Mouse (Mus musculus) forebrain, embryonic 15.5 days (tissue): Measurements from ENCODE around the gene Coro1b. TPM values are rescaled to one million over a fixed set of nuclear protein-coding genes. Genes with fewer than 3 reads are reported as not detected.

Source experiments
- ATAC-seq: fragments of 200-750 bp; cut with Nextera tagmentation; replicated peaks from 2 replicates; pipeline ENCODE4 v1.8.0; 2017; ENCODE audit warnings: mild to moderate bottlenecking, moderate TSS enrichment, moderate library complexity
- H3K27ac ChIP-seq: fragments of 300-500 bp; sonication (generic); replicated peaks from 2 replicates; pipeline ENCODE4 v1.5.1; 2015; ENCODE audit warnings: mild to moderate bottlenecking, inconsistent platforms
- H3K27me3 ChIP-seq: fragments of 300-500 bp; sonication (generic); 2 replicates; pipeline ENCODE4 v1.6.1; 2015; ENCODE audit warnings: inconsistent platforms
- H3K36me3 ChIP-seq: fragments of 300-500 bp; sonication (generic); 2 replicates; pipeline ENCODE4 v1.6.1; 2015; ENCODE audit warnings: mild to moderate bottlenecking, inconsistent platforms
- H3K4me1 ChIP-seq: fragments of 300-500 bp; sonication (generic); 2 replicates; pipeline ENCODE4 v1.6.1; 2015; ENCODE audit warnings: inconsistent platforms
- H3K4me2 ChIP-seq: fragments of 300-500 bp; sonication (generic); replicated peaks from 2 replicates; pipeline ENCODE4 v1.6.1; 2015; ENCODE audit warnings: mild to moderate bottlenecking, inconsistent platforms
- H3K4me3 ChIP-seq: fragments of 300-500 bp; sonication (generic); 2 replicates; pipeline ENCODE4 v1.5.1; 2015; ENCODE audit warnings: mild to moderate bottlenecking, inconsistent platforms
- H3K9ac ChIP-seq: fragments of 300-500 bp; sonication (generic); replicated peaks from 2 replicates; pipeline ENCODE4 v1.6.1; 2015; ENCODE audit warnings: mild to moderate bottlenecking, inconsistent platforms
- H3K9me3 ChIP-seq: fragments of 300-500 bp; sonication (generic); 2 replicates; pipeline ENCODE4 v1.6.1; 2016; ENCODE audit warnings: inconsistent platforms
- WGBS: fragments of 180-500 bp; shearing (Covaris S2); methylation state at CpG from one replicate; pipeline ENCODE4 v1.1.7; 2015; ENCODE audit warnings: mixed read lengths; 5-methylcytosine and 5-hydroxymethylcytosine counted together
- polyA plus RNA-seq: library from polyadenylated mRNA; unstranded; fragments of >200 nt; fragmentation: Nextera tagmentation; extraction: Ambion mirVana; gene quantifications from 2 replicates; pipeline ENCODE4 v1.2.1, GENCODE M21; 2015

Coro1b gene
- polyA plus RNA-seq, 1 experiment from 2014 or later, result 144 TPM

- H3K4me1 ChIP-seq, result peaks cover 35% of the 10 kb centered on the region
Observed at GRCm38 (mm10) chr19:4190831-4191334, 42.5 kb downstream of the Coro1b start, which contains the start of gene Tbc1d10c. Gene Tbc1d10c (minus strand): TSS chr19:4191284.

DNA sequence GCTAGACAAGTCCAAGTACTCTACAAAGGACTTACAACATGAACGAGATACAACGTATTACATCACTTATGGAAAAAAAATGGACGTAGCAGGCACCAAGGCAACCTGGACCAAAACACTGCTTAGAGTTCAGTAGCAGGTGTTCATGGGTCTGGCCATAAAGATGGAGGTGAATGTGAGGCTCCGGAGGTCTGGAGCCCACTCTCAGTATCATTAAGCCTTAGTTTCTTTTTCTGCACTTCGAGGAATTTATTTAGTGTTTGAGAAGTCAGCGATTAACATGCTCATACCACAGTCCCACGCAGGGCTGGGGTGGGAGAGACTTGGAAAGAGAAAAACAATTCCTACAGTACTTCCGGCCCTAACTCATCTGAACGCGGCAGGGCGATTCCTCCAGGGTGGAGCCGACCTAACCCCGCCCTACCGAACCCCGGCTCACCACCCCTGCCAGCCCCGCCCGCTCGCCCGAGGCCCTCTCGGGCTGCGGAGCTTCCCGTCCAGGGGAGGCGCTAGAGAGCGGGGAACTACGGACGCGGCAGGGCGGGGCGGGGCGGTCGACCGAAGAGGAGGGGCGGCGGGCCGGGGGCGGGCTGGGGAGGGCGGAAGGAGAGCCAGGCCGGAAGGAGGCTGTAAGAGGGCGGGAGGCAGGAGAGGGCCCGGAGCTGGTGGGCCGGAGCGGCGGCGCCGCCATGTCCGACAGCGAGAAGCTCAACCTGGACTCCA is 43.3 kb downstream of the Coro1b start, which contains the start of gene Ppp1ca:
Ppp1ca (plus strand) TSS at position 538 of the 723 bp plus-strand sequence.
- H3K4me3 ChIP-seq, result peak within 1 kb of the TSS; percentile 95
- H3K36me3 ChIP-seq, result peaks cover 36% of the 10 kb centered on the region
- peaks cover 38% of the 10 kb centered on the region for H3K4me1 ChIP-seq
- peak; percentile 87 for ATAC-seq
- peak within 1 kb of the TSS; percentile 88 for H3K27ac ChIP-seq
- peak within 1 kb of the TSS; percentile 87 for H3K4me2 ChIP-seq
- H3K27me3 ChIP-seq, result no peaks in the 10 kb centered on the region
- no peaks in the 10 kb centered on the region for H3K9me3 ChIP-seq
- H3K9ac ChIP-seq, result peak within 1 kb of the TSS; percentile 98
- WGBS, result 9% methylated on average over 35 of the region's 47 CpGs

More at GRCm38 (mm10) chr19:4190831-4191334, 42.5 kb downstream of the Coro1b start, which contains the start of gene Tbc1d10c:
- peak within 1 kb of the TSS; percentile 88 for H3K27ac ChIP-seq
- no peaks in the 10 kb centered on the region for H3K9me3 ChIP-seq
- no peak for ATAC-seq
- H3K36me3 ChIP-seq, result peaks cover 27% of the 10 kb centered on the region
- WGBS, result 74% methylated on average over 4 of the region's 4 CpGs
- peak within 1 kb of the TSS; percentile 87 for H3K4me2 ChIP-seq
- H3K27me3 ChIP-seq, result no peaks in the 10 kb centered on the region
- H3K4me3 ChIP-seq, result peak within 1 kb of the TSS; percentile 95
- peak within 1 kb of the TSS; percentile 98 for H3K9ac ChIP-seq

GRCm38 (mm10) chr19:4192251-4192985 is 44.0 kb downstream of the Coro1b start:
- H3K27me3 ChIP-seq, result no peaks in the 10 kb centered on the region
- WGBS, result under 1% methylated on average over 51 of the region's 52 CpGs
- H3K4me2 ChIP-seq, result peak overlapping the region; percentile 87
- H3K4me3 ChIP-seq, result peak overlapping the region; percentile 95
- peak; percentile 12 for ATAC-seq
- no peaks in the 10 kb centered on the region for H3K9me3 ChIP-seq
- H3K4me1 ChIP-seq, result peaks cover 38% of the 10 kb centered on the region
- H3K27ac ChIP-seq, result peak overlapping the region; percentile 88
- H3K9ac ChIP-seq, result peak overlapping the region; percentile 98
- peaks cover 41% of the 10 kb centered on the region for H3K36me3 ChIP-seq

DNA sequence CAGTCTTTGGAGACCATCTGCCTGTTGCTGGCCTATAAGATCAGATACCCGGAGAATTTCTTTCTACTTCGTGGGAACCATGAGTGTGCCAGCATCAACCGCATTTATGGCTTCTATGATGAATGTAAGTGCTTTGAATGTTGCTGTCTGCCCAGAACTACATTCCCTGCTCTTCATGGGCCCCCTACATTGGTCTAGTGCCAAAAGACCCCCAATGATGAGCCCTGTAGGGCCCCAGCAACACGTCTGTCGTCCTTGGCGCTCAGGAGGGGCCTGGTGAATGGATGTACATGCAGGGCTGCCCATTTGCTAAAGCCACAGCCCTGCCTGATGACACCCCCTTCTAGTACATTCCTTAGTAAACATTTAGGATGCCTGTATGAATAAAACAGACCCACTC is 44.7 kb downstream of the Coro1b start:
- H3K27me3 ChIP-seq, result no peaks in the 10 kb centered on the region
- H3K4me2 ChIP-seq, result peak overlapping the region; percentile 87
- peak overlapping the region; percentile 95 for H3K4me3 ChIP-seq
- peaks cover 41% of the 10 kb centered on the region for H3K36me3 ChIP-seq
- no peaks in the 10 kb centered on the region for H3K9me3 ChIP-seq
- peak overlapping the region; percentile 98 for H3K9ac ChIP-seq
- H3K4me1 ChIP-seq, result peaks cover 38% of the 10 kb centered on the region
- no peak for ATAC-seq
- 57% methylated on average over 6 of the region's 6 CpGs for WGBS
- H3K27ac ChIP-seq, result no peak overlapping the region

DNA sequence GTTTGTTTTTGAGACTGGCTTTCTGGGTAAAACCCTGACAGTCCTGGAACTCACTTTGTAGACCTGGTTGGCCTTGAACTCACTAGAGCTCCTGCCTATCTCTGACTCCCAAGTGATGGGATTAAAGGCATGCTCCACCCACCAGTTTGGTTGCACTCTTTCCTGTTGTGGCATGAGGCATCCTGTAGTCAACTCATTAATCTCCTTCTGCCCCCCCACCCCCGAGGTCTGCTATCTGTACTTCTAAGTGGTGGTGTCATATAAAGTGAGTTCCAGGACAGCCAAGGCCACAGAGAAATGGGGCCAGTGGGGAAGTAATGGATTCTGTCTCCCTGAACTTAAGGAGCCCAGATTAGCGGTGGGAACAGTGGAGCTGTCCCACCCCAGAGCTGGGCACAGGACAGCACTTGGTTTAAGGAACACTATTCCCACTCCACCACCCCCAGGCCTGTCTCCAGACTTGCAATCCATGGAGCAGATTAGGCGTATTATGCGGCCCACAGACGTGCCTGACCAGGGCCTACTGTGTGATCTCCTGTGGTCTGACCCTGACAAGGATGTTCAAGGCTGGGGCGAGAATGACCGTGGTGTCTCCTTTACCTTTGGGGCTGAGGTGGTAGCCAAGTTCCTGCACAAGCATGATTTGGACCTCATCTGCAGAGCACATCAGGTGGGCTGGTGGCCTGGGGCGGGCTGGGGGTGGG is 45.8 kb downstream of the Coro1b start:
- 0 out of 2 replicates have a peak overlapping the region, but pooled peaks have one; percentile 6 for H3K27ac ChIP-seq
- H3K36me3 ChIP-seq, result peaks cover 44% of the 10 kb centered on the region
- H3K27me3 ChIP-seq, result no peaks in the 10 kb centered on the region
- no peak for ATAC-seq
- H3K9ac ChIP-seq, result no peak overlapping the region
- H3K4me2 ChIP-seq, result no peak overlapping the region
- H3K4me3 ChIP-seq, result no peak overlapping the region
- peaks cover 38% of the 10 kb centered on the region for H3K4me1 ChIP-seq
- no peaks in the 10 kb centered on the region for H3K9me3 ChIP-seq
- 91% methylated on average over 8 of the region's 8 CpGs for WGBS

- WGBS, result 69% methylated on average over 12 of the region's 12 CpGs
- no peak for ATAC-seq
- no peaks in the 10 kb centered on the region for H3K27me3 ChIP-seq
- H3K9me3 ChIP-seq, result no peaks in the 10 kb centered on the region
- H3K4me1 ChIP-seq, result peaks cover 38% of the 10 kb centered on the region
- H3K4me3 ChIP-seq, result no peak overlapping the region
- peaks cover 44% of the 10 kb centered on the region for H3K36me3 ChIP-seq
- H3K27ac ChIP-seq, result peak overlapping the region; percentile 49
- no peak overlapping the region for H3K9ac ChIP-seq
- H3K4me2 ChIP-seq, result no peak overlapping the region
Observed at GRCm38 (mm10) chr19:4194776-4195650, 46.6 kb downstream of the Coro1b start.

GRCm38 (mm10) chr19:4196048-4196447 is 47.6 kb downstream of the Coro1b start:
- Histone ChIP-seq H3K27me3 (no peaks in the 10 kb centered on the region), H3K4me3 (no peak overlapping the region), H3K9me3 (no peaks in the 10 kb centered on the region), H3K4me1 (peaks cover 49% of the 10 kb centered on the region), H3K36me3 (peaks cover 44% of the 10 kb centered on the region), H3K4me2 (no peak overlapping the region), H3K27ac (0 out of 2 replicates have a peak overlapping the region, but pooled peaks have one; percentile 5), H3K9ac (no peak overlapping the region)
- WGBS, result 82% methylated on average over 2 of the region's 2 CpGs
- ATAC-seq, result no peak

GRCm38 (mm10) chr19:4196548-4196947 is 48.1 kb downstream of the Coro1b start:
- peaks cover 44% of the 10 kb centered on the region for H3K36me3 ChIP-seq

GRCm38 (mm10) chr19:4197180-4197579 is 48.8 kb downstream of the Coro1b start:
- Histone ChIP-seq H3K27me3 (no peaks in the 10 kb centered on the region), H3K36me3 (peaks cover 44% of the 10 kb centered on the region), H3K4me2 (no peak overlapping the region), H3K4me3 (no peak overlapping the region), H3K9ac (no peak overlapping the region), H3K9me3 (no peaks in the 10 kb centered on the region), H3K4me1 (peaks cover 53% of the 10 kb centered on the region), H3K27ac (no peak overlapping the region)
- WGBS, result 65% methylated on average over 3 of the region's 3 CpGs
- no peak for ATAC-seq

More at GRCm38 (mm10) chr19:4196548-4196947, 48.1 kb downstream of the Coro1b start:
- no peak overlapping the region for H3K4me2 ChIP-seq
- peaks cover 48% of the 10 kb centered on the region for H3K4me1 ChIP-seq
- no peaks in the 10 kb centered on the region for H3K9me3 ChIP-seq
- H3K27me3 ChIP-seq, result no peaks in the 10 kb centered on the region
- H3K9ac ChIP-seq, result no peak overlapping the region
- 50% methylated on average over 5 of the region's 5 CpGs for WGBS
- no peak for ATAC-seq
- H3K27ac ChIP-seq, result no peak overlapping the region
- H3K4me3 ChIP-seq, result no peak overlapping the region

GRCm38 (mm10) chr19:4201291-4201909 is 53.0 kb downstream of the Coro1b start, which contains the start of gene Rad9a:
Gene Rad9a (minus strand): TSS chr19:4201662.
- WGBS, result under 1% methylated on average over 34 of the region's 34 CpGs
- H3K9ac ChIP-seq, result peak within 1 kb of the TSS; percentile 73
- H3K27ac ChIP-seq, result peak within 1 kb of the TSS; percentile 59; the same call in 1 of the 2 replicates
- no peaks in the 10 kb centered on the region for H3K9me3 ChIP-seq
- no peaks in the 10 kb centered on the region; the same call in 1 of the 2 replicates for H3K27me3 ChIP-seq
- peak within 1 kb of the TSS; percentile 60 for H3K4me3 ChIP-seq
- H3K36me3 ChIP-seq, result peaks cover 11% of the 10 kb centered on the region; the same call in 1 of the 2 replicates
- peak; percentile 85 for ATAC-seq
- peak within 1 kb of the TSS; percentile 97 for H3K4me2 ChIP-seq
- peaks cover 21% of the 10 kb centered on the region for H3K4me1 ChIP-seq
